Mouse (Mus musculus): Measurements from ENCODE around the gene Emc9. TPM values are rescaled to one million over a fixed set of nuclear protein-coding genes. Genes with fewer than 3 reads are reported as not detected.

Gene Emc9
- polyA plus RNA-seq, 1 experiment from 2014 or later, result 9.5 TPM

- ATAC-seq (ENCODE audit: low FRiP score, low TSS enrichment), result peak; percentile 94
- Histone ChIP-seq H3K4me2 (replicated peaks; ENCODE audit: low read depth, low read length) (peak within 1 kb of the TSS; percentile 78), H3K9ac (replicated peaks; ENCODE audit: low read length) (peak within 1 kb of the TSS; percentile 90), H3K4me1 (ENCODE audit: insufficient read depth, low read length) (peaks cover 16% of the 10 kb centered on the region), H3K9me3 (ENCODE audit: low read length) (no peaks in the 10 kb centered on the region), H3K27me3 (ENCODE audit: insufficient read depth, low read length) (no peaks in the 10 kb centered on the region), H3K27ac (ENCODE audit: low read length) (peak within 1 kb of the TSS; percentile 100), H3K36me3 (ENCODE audit: insufficient read depth, low read length) (peaks cover 40% of the 10 kb centered on the region), H3K4me3 (ENCODE audit: low read length) (peak within 1 kb of the TSS; percentile 97)
- WGBS, result 0% methylated on average over 33 of the region's 33 CpGs
Measured at GRCm38 (mm10) chr14:55591331-55591891, 6.3 kb upstream of the Emc9 start, which contains the start of gene Rnf31. Gene Rnf31 (plus strand): TSS chr14:55591708.

- Histone ChIP-seq H3K27me3 (ENCODE audit: insufficient read depth, low read length) (no peaks in the 10 kb centered on the region), H3K36me3 (ENCODE audit: insufficient read depth, low read length) (peaks cover 35% of the 10 kb centered on the region), H3K4me2 (replicated peaks; ENCODE audit: low read depth, low read length) (peak within 1 kb of the TSS; percentile 78), H3K9me3 (ENCODE audit: low read length) (no peaks in the 10 kb centered on the region), H3K4me3 (ENCODE audit: low read length) (peak within 1 kb of the TSS; percentile 97), H3K27ac (ENCODE audit: low read length) (peak within 1 kb of the TSS; percentile 100), H3K4me1 (ENCODE audit: insufficient read depth, low read length) (peaks cover 16% of the 10 kb centered on the region), H3K9ac (replicated peaks; ENCODE audit: low read length) (peak within 1 kb of the TSS; percentile 90)
- peak; percentile 98 for ATAC-seq (ENCODE audit: low FRiP score, low TSS enrichment)
- WGBS, result 1% methylated on average over 21 of the region's 22 CpGs
Measured at GRCm38 (mm10) chr14:55590748-55591330, 5.7 kb upstream of the Emc9 start, which contains the start of gene Psme2. Gene Psme2 (minus strand): TSS chr14:55591113.

GRCm38 (mm10) chr14:55589771-55590448 is 4.8 kb upstream of the Emc9 start:
- Histone ChIP-seq H3K27ac (ENCODE audit: low read length) (peak overlapping the region; percentile 74), H3K27me3 (ENCODE audit: insufficient read depth, low read length) (no peaks in the 10 kb centered on the region), H3K4me1 (ENCODE audit: insufficient read depth, low read length) (peaks cover 21% of the 10 kb centered on the region)

GRCm38 (mm10) chr14:55589271-55589670 is 4.2 kb upstream of the Emc9 start:
- Histone ChIP-seq H3K27ac (ENCODE audit: low read length) (no peak overlapping the region), H3K36me3 (ENCODE audit: insufficient read depth, low read length) (peaks cover 19% of the 10 kb centered on the region), H3K9ac (replicated peaks; ENCODE audit: low read length) (no peak overlapping the region), H3K9me3 (ENCODE audit: low read length) (no peaks in the 10 kb centered on the region), H3K4me1 (ENCODE audit: insufficient read depth, low read length) (peaks cover 26% of the 10 kb centered on the region), H3K27me3 (ENCODE audit: insufficient read depth, low read length) (no peaks in the 10 kb centered on the region), H3K4me3 (ENCODE audit: low read length) (no peak overlapping the region), H3K4me2 (replicated peaks; ENCODE audit: low read depth, low read length) (no peak overlapping the region)
- ATAC-seq (ENCODE audit: low FRiP score, low TSS enrichment), result no peak
- WGBS, result 96% methylated on average over 5 of the region's 5 CpGs

More at GRCm38 (mm10) chr14:55589771-55590448, 4.8 kb upstream of the Emc9 start:
- H3K9me3 ChIP-seq (ENCODE audit: low read length), result no peaks in the 10 kb centered on the region
- WGBS, result 68% methylated on average over 11 of the region's 11 CpGs
- peaks cover 25% of the 10 kb centered on the region for H3K36me3 ChIP-seq (ENCODE audit: insufficient read depth, low read length)
- ATAC-seq (ENCODE audit: low FRiP score, low TSS enrichment), result no peak
- H3K4me3 ChIP-seq (ENCODE audit: low read length), result peak overlapping the region; percentile 97
- peak overlapping the region; percentile 73 for H3K9ac ChIP-seq (replicated peaks; ENCODE audit: low read length)
- H3K4me2 ChIP-seq (replicated peaks; ENCODE audit: low read depth, low read length), result peak overlapping the region; percentile 78

GRCm38 (mm10) chr14:55586149-55586548 is 1.0 kb upstream of the Emc9 start:
- H3K9me3 ChIP-seq (ENCODE audit: low read length), result no peaks in the 10 kb centered on the region
- H3K27ac ChIP-seq (ENCODE audit: low read length), result no peak overlapping the region
- H3K4me2 ChIP-seq (replicated peaks; ENCODE audit: low read depth, low read length), result no peak overlapping the region
- H3K4me3 ChIP-seq (ENCODE audit: low read length), result no peak overlapping the region
- ATAC-seq (ENCODE audit: low FRiP score, low TSS enrichment), result no peak
- no peak overlapping the region for H3K9ac ChIP-seq (replicated peaks; ENCODE audit: low read length)
- H3K4me1 ChIP-seq (ENCODE audit: insufficient read depth, low read length), result peaks cover 14% of the 10 kb centered on the region
- peaks cover 19% of the 10 kb centered on the region for H3K36me3 ChIP-seq (ENCODE audit: insufficient read depth, low read length)
- WGBS, result 90% methylated on average over 2 of the region's 2 CpGs
- H3K27me3 ChIP-seq (ENCODE audit: insufficient read depth, low read length), result no peaks in the 10 kb centered on the region

GRCm38 (mm10) chr14:55585566-55585960 is 461 bp upstream of the Emc9 start:
- ATAC-seq (ENCODE audit: low FRiP score, low TSS enrichment), result no peak

GRCm38 (mm10) chr14:55584303-55584701 is 800 bp downstream of the Emc9 start:
- H3K4me1 ChIP-seq (ENCODE audit: insufficient read depth, low read length), result peaks cover 13% of the 10 kb centered on the region
- peak overlapping the region; percentile 94 for H3K4me2 ChIP-seq (replicated peaks; ENCODE audit: low read depth, low read length)
- WGBS, result 35% methylated on average over 5 of the region's 5 CpGs
- no peaks in the 10 kb centered on the region for H3K9me3 ChIP-seq (ENCODE audit: low read length)
- H3K9ac ChIP-seq (replicated peaks; ENCODE audit: low read length), result peak overlapping the region; percentile 76
- H3K27ac ChIP-seq (ENCODE audit: low read length), result no peak overlapping the region
- ATAC-seq (ENCODE audit: low FRiP score, low TSS enrichment), result no peak
- no peaks in the 10 kb centered on the region for H3K27me3 ChIP-seq (ENCODE audit: insufficient read depth, low read length)
- H3K4me3 ChIP-seq (ENCODE audit: low read length), result peak overlapping the region; percentile 64
- peaks cover 31% of the 10 kb centered on the region for H3K36me3 ChIP-seq (ENCODE audit: insufficient read depth, low read length)

More at GRCm38 (mm10) chr14:55585566-55585960, 461 bp upstream of the Emc9 start:
- Histone ChIP-seq H3K27ac (ENCODE audit: low read length) (no peak overlapping the region), H3K4me2 (replicated peaks; ENCODE audit: low read depth, low read length) (peak overlapping the region; percentile 94), H3K36me3 (ENCODE audit: insufficient read depth, low read length) (peaks cover 25% of the 10 kb centered on the region), H3K4me3 (ENCODE audit: low read length) (peak overlapping the region; percentile 64), H3K9ac (replicated peaks; ENCODE audit: low read length) (no peak overlapping the region), H3K9me3 (ENCODE audit: low read length) (no peaks in the 10 kb centered on the region), H3K27me3 (ENCODE audit: insufficient read depth, low read length) (no peaks in the 10 kb centered on the region), H3K4me1 (ENCODE audit: insufficient read depth, low read length) (peaks cover 14% of the 10 kb centered on the region)
- WGBS, result 61% methylated on average over 6 of the region's 6 CpGs

- Histone ChIP-seq H3K9me3 (ENCODE audit: low read length) (no peaks in the 10 kb centered on the region), H3K36me3 (ENCODE audit: insufficient read depth, low read length) (peaks cover 21% of the 10 kb centered on the region), H3K27ac (ENCODE audit: low read length) (no peak overlapping the region), H3K4me1 (ENCODE audit: insufficient read depth, low read length) (peaks cover 18% of the 10 kb centered on the region), H3K9ac (replicated peaks; ENCODE audit: low read length) (no peak overlapping the region), H3K4me2 (replicated peaks; ENCODE audit: low read depth, low read length) (no peak overlapping the region), H3K4me3 (ENCODE audit: low read length) (no peak overlapping the region), H3K27me3 (ENCODE audit: insufficient read depth, low read length) (no peaks in the 10 kb centered on the region)
- 66% methylated on average over 9 of the region's 9 CpGs for WGBS
- no peak for ATAC-seq (ENCODE audit: low FRiP score, low TSS enrichment)
Measured at GRCm38 (mm10) chr14:55581981-55582681, 3.0 kb downstream of the Emc9 start.

GRCm38 (mm10) chr14:55580731-55581130 is 4.4 kb downstream of the Emc9 start:
- no peak overlapping the region for H3K9ac ChIP-seq (replicated peaks; ENCODE audit: low read length)
- H3K9me3 ChIP-seq (ENCODE audit: low read length), result no peaks in the 10 kb centered on the region
- peaks cover 24% of the 10 kb centered on the region for H3K4me1 ChIP-seq (ENCODE audit: insufficient read depth, low read length)
- H3K36me3 ChIP-seq (ENCODE audit: insufficient read depth, low read length), result peaks cover 19% of the 10 kb centered on the region
- no peak for ATAC-seq (ENCODE audit: low FRiP score, low TSS enrichment)
- no peak overlapping the region for H3K4me3 ChIP-seq (ENCODE audit: low read length)
- no peaks in the 10 kb centered on the region for H3K27me3 ChIP-seq (ENCODE audit: insufficient read depth, low read length)
- H3K27ac ChIP-seq (ENCODE audit: low read length), result no peak overlapping the region
- no peak overlapping the region for H3K4me2 ChIP-seq (replicated peaks; ENCODE audit: low read depth, low read length)
- WGBS, result 95% methylated on average over 16 of the region's 16 CpGs
